Mouse (Mus musculus): ENCODE measurements around the gene Herpud1. TPM values are rescaled to one million over a fixed set of nuclear protein-coding genes. Genes with fewer than 3 reads are reported as not detected.

The Herpud1 gene
- total RNA-seq, 2 experiments from 2014 or later = 72.2 to 82.2 TPM

- DNase-seq (ENCODE audit: low spot score in 2 of 2) = no peak
Measured at GRCm38 (mm10) chr8:94372955-94373599, 13.2 kb upstream of the Herpud1 start.

GRCm38 (mm10) chr8:94375551-94375991 is 10.7 kb upstream of the Herpud1 start:
- DNase-seq (ENCODE audit: low spot score in 2 of 2) = no peak

- no peak for DNase-seq (ENCODE audit: low spot score in 2 of 2)
Measured at GRCm38 (mm10) chr8:94376176-94376575, 10.1 kb upstream of the Herpud1 start.

GRCm38 (mm10) chr8:94376580-94376979 is 9.7 kb upstream of the Herpud1 start:
- DNase-seq (ENCODE audit: low spot score in 2 of 2) = no peak

- DNase-seq (ENCODE audit: low spot score in 2 of 2) = no peak
Measured at GRCm38 (mm10) chr8:94377031-94377430, 9.2 kb upstream of the Herpud1 start.

- no peak for DNase-seq (ENCODE audit: low spot score in 2 of 2)
Measured at GRCm38 (mm10) chr8:94377714-94378205, 8.5 kb upstream of the Herpud1 start.

- no peak for DNase-seq (ENCODE audit: low spot score in 2 of 2)
Measured at GRCm38 (mm10) chr8:94378763-94379415, 7.3 kb upstream of the Herpud1 start.

- DNase-seq (ENCODE audit: low spot score in 2 of 2) = no peak
Measured at GRCm38 (mm10) chr8:94379686-94380085, 6.6 kb upstream of the Herpud1 start.

GRCm38 (mm10) chr8:94384166-94384565 is 2.1 kb upstream of the Herpud1 start:
- no peak for DNase-seq (ENCODE audit: low spot score in 2 of 2)

GRCm38 (mm10) chr8:94385506-94386213 is 578 bp upstream of the Herpud1 start:
- no peak for DNase-seq (ENCODE audit: low spot score in 2 of 2)

GRCm38 (mm10) chr8:94387027-94387684 is 918 bp downstream of the Herpud1 start:
- DNase-seq (ENCODE audit: low spot score in 2 of 2) = peak; percentile 58 to 77

- no peak for DNase-seq (ENCODE audit: low spot score in 2 of 2)
Measured at GRCm38 (mm10) chr8:94387785-94388184, 1.5 kb downstream of the Herpud1 start.

- no peak for DNase-seq (ENCODE audit: low spot score in 2 of 2)
Measured at GRCm38 (mm10) chr8:94389531-94389930, 3.3 kb downstream of the Herpud1 start.

- DNase-seq (ENCODE audit: low spot score in 2 of 2) = no peak
Measured at GRCm38 (mm10) chr8:94390429-94390828, 4.2 kb downstream of the Herpud1 start.

- no peak for DNase-seq (ENCODE audit: low spot score in 2 of 2)
Measured at GRCm38 (mm10) chr8:94390910-94391309, 4.7 kb downstream of the Herpud1 start.

GRCm38 (mm10) chr8:94392147-94392546 is 5.9 kb downstream of the Herpud1 start:
- peak; percentile 38 to 44 for DNase-seq (ENCODE audit: low spot score in 2 of 2)

- DNase-seq (ENCODE audit: low spot score in 2 of 2) = no peak
Measured at GRCm38 (mm10) chr8:94392648-94393047, 6.4 kb downstream of the Herpud1 start.

- DNase-seq (ENCODE audit: low spot score in 2 of 2) = no peak
Measured at GRCm38 (mm10) chr8:94395851-94396540, 9.8 kb downstream of the Herpud1 start.

GRCm38 (mm10) chr8:94396964-94397657 is 10.9 kb downstream of the Herpud1 start:
- DNase-seq (ENCODE audit: low spot score in 2 of 2) = peak; percentile 46 to 50

GRCm38 (mm10) chr8:94398587-94398986 is 12.3 kb downstream of the Herpud1 start:
- DNase-seq (ENCODE audit: low spot score in 2 of 2) = no peak

Measured in left cerebral cortex, adult 18-20 months (tissue).